Mouse (Mus musculus) kidney, postnatal 0 days (tissue): Measurements from ENCODE around the gene Arl10. TPM values are rescaled to one million over a fixed set of nuclear protein-coding genes. Genes with fewer than 3 reads are reported as not detected.
A peak's percentile ranks its signal among the peaks of the same experiment; 100 is the strongest.

Experiments used
- ATAC-seq: fragments of 200-750 bp; cut with Nextera tagmentation; replicated peaks from 2 replicates; pipeline ENCODE4 v1.8.0; 2017; ENCODE audit warnings: low read depth, moderate number of reproducible peaks, moderate TSS enrichment, moderate library complexity; ENCODE audit not compliant: low FRiP score
- DNase-seq: peaks from one replicate; pipeline ENCODE4 v3.0.0-alpha.2; 2016; ENCODE audit warnings: low spot score
- H3K27ac ChIP-seq: fragments of 300-500 bp; sonication (generic); 2 replicates; pipeline ENCODE4 v1.5.1; 2014; ENCODE audit warnings: mild to moderate bottlenecking
- H3K27me3 ChIP-seq: fragments of 300-500 bp; sonication (generic); 2 replicates; pipeline ENCODE4 v1.6.1; 2014; ENCODE audit warnings: low read length, mixed read lengths; ENCODE audit not compliant: insufficient read depth
- H3K36me3 ChIP-seq: fragments of 300-500 bp; sonication (generic); 2 replicates; pipeline ENCODE4 v1.6.1; 2014; ENCODE audit warnings: low read length, mixed read lengths; ENCODE audit not compliant: insufficient read depth
- H3K4me1 ChIP-seq: fragments of 300-500 bp; sonication (generic); replicated peaks from 2 replicates; pipeline ENCODE4 v1.6.1; 2014; ENCODE audit warnings: antibody characterized with exemption, low read length, mixed read lengths; ENCODE audit not compliant: insufficient read depth
- H3K4me2 ChIP-seq: fragments of 300-500 bp; sonication (generic); 2 replicates; pipeline ENCODE4 v1.6.1; 2014; ENCODE audit warnings: mild to moderate bottlenecking, low read length, moderate library complexity, mixed read lengths
- H3K4me3 ChIP-seq: fragments of 300-500 bp; sonication (generic); replicated peaks from 2 replicates; pipeline ENCODE4 v1.5.1; 2014; ENCODE audit warnings: low read depth, low read length
- H3K9ac ChIP-seq: fragments of 300-500 bp; sonication (generic); 2 replicates; pipeline ENCODE4 v1.6.1; 2014; ENCODE audit warnings: low read depth, low read length
- H3K9me3 ChIP-seq: fragments of 300-500 bp; sonication (generic); replicated peaks from 2 replicates; pipeline ENCODE4 v1.6.1; 2016; ENCODE audit warnings: low read length, inconsistent platforms, mixed read lengths
- CTCF ChIP-seq: IDR thresholded peaks from 2 replicates; pipeline ENCODE4 v1.5.1; 2016; ENCODE audit warnings: antibody characterized with exemption, low read depth, mild to moderate bottlenecking, moderate library complexity
- WGBS: fragments of 180-500 bp; shearing (Covaris S2); extraction: QIAGEN DNeasy Blood & Tissue Kit; methylation state at CpG from one replicate; pipeline ENCODE4 v1.1.7; 2014; 5-methylcytosine and 5-hydroxymethylcytosine counted together
- polyA plus RNA-seq: library from polyadenylated mRNA; unstranded; fragments of >200 nt; fragmentation: Nextera tagmentation; extraction: Ambion mirVana; gene quantifications from 2 replicates; pipeline ENCODE4 v1.2.1, GENCODE M21; 2015

The Arl10 gene
- polyA plus RNA-seq, 1 experiment from 2014 or later: 23.1 TPM

DNA sequence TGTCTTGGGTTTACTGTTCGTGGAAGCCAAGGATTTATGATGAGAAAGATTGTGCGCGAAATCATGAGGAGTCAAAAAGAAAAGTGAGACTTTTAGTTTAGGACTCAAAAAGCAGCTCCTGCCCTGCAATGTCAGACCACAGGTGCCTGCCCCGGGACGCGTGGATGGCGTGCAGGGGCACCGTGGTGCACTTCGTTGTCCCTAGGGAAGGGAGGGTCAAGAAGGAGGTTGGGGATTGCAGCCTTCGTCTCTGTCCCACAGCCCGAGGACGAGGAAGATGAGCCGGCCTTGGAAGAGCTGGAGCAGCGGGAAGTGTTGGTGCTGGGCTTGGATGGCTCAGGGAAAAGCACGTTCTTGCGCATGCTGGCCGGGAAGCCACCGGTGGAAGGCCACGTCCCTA is 674 bp downstream of the Arl10 start:
- H3K4me1 ChIP-seq: peaks cover 12% of the 10 kb centered on the region; the same call in 1 of the 2 replicates
- H3K9me3 ChIP-seq: no peaks in the 10 kb centered on the region
- DNase-seq: no peak
- H3K4me3 ChIP-seq: peak overlapping the region; percentile 97
- peak overlapping the region; percentile 82 for H3K27ac ChIP-seq
- peaks cover 24% of the 10 kb centered on the region for H3K36me3 ChIP-seq
- no peaks in the 10 kb centered on the region for H3K27me3 ChIP-seq
- no peak for TF ChIP-seq CTCF
- H3K9ac ChIP-seq: peak overlapping the region; percentile 91
- WGBS: under 1% methylated on average over 19 of the region's 19 CpGs
- H3K4me2 ChIP-seq: peak overlapping the region; percentile 93
- peak; percentile 18; the same call in 1 of the 2 replicates for ATAC-seq

DNA sequence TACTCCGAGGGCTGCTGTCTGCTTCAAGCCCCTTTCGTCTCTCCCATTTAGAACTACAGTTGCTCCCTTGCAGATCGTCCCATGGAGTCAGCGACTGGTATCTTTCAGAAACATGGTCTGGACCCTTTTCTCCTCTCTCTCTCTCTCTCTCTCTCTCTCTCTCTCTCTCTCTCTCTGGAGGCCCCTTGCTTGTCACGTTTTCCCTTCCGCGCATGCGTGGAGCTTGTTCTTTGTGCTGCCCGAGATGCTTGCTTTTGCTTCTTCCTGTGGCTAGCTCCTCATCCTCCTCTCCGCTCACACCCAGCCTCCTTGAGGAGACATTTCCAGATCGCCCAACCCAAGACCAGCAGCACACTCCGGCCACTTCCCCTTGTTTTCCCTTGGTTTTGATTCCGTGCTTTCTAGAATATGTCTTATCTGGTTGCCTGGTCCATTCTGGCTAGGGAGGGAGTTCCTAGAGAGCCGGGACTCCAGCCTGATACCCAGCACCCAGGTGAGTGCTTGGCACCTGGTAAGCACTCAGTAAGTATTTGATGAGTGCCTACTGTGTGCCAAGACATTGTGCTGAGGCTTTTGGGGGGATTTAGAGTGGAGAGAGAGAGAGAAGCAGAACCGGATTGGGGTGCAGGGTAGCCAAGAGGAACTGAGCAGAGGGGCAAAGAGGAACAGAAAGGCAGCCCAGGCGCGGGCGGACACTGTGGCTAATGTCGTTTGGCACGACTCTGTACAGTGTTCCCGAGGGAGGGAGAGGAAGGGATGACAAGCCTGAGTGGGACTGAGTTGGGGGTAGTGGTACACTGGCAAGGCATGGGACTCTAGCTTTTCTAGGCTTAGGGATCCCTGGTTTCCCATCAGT is 3.1 kb downstream of the Arl10 start:
- Histone ChIP-seq H3K4me3 (no peak overlapping the region), H3K4me2 (no peak overlapping the region), H3K27ac (no peak overlapping the region), H3K4me1 (peaks cover 12% of the 10 kb centered on the region; the same call in 1 of the 2 replicates), H3K9me3 (no peaks in the 10 kb centered on the region), H3K36me3 (peaks cover 43% of the 10 kb centered on the region), H3K27me3 (no peaks in the 10 kb centered on the region), H3K9ac (no peak overlapping the region)
- ATAC-seq (no peak), DNase-seq (no peak)
- WGBS: 87% methylated on average over 21 of the region's 21 CpGs
- no peak for TF ChIP-seq CTCF

DNA sequence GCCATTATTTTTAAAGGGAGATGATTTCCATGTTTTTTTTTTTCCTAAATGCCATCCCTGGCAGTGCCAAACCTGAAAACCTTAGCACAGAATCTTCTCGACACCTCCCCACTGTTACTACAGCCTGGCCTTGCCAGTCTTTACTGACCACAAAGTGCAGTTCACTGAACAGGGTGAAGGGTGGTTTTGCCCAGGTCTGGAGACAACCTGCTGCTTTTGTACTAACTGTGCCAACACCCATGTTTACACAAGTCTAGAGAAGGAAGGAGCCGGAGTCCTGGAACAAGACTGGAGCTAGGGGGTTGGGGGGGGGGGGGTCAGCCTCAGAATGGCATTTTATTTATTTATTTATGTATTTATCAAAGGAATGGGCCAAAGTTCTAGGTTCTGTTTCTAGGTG is 6.6 kb downstream of the Arl10 start:
- Histone ChIP-seq H3K4me1 (0 out of 2 replicates have a peak, but pooled peaks cover 3% of the 10 kb centered on the region), H3K4me3 (no peak overlapping the region), H3K27ac (no peak overlapping the region), H3K9me3 (no peaks in the 10 kb centered on the region), H3K9ac (no peak overlapping the region), H3K27me3 (no peaks in the 10 kb centered on the region), H3K36me3 (peaks cover 63% of the 10 kb centered on the region), H3K4me2 (no peak overlapping the region)
- ATAC-seq (no peak), DNase-seq (no peak)
- no peak for TF ChIP-seq CTCF
- WGBS: 76% methylated on average over 2 of the region's 2 CpGs

DNA sequence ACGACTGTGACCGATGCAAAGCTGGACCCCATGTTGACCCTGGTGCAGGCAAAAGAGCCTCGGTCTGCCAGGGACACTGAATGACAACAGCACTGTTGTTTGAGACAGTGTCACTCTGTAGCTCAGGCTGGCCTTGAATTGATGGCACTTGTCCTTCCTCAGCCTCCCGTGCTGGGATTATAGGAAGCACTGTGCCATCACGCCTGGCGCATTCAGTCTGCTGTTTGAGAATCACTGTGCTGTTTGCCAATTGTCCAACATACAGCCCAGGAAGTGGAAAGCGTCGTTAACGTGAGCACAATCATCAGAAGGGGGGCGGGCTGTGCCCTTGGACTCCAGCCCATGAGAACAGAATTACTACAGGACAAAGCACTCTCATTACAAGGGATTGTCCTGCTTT is 7.3 kb downstream of the Arl10 start:
- 76% methylated on average over 10 of the region's 10 CpGs for WGBS
- peaks cover 64% of the 10 kb centered on the region for H3K36me3 ChIP-seq
- no peak overlapping the region for H3K4me2 ChIP-seq
- no peak for TF ChIP-seq CTCF
- H3K4me3 ChIP-seq: no peak overlapping the region
- no peak overlapping the region for H3K27ac ChIP-seq
- DNase-seq: no peak
- no peaks in the 10 kb centered on the region for H3K27me3 ChIP-seq
- no peak overlapping the region for H3K9ac ChIP-seq
- H3K4me1 ChIP-seq: no peaks in the 10 kb centered on the region
- H3K9me3 ChIP-seq: no peaks in the 10 kb centered on the region
- no peak for ATAC-seq

DNA sequence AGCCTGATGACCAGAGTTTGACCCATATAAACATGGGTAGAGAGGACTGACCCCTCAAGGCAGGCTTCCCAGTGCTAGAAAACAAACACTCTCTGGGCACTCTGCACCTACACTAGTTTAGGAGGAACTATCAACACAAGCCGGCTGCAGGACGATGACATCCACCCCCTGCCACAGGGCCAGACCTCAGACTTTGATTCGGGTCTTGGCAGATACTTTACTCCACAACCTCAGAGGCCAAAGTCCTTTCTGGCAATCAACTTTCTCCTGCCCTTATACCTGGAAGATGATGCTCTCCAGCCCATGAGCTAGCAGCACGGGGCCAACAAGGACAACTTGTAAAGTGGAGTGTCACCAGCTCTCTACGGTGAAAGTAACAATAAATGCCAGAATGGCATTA is 8.0 kb downstream of the Arl10 start:
- H3K27me3 ChIP-seq: no peaks in the 10 kb centered on the region
- no peaks in the 10 kb centered on the region for H3K4me1 ChIP-seq
- no peak for ATAC-seq
- H3K27ac ChIP-seq: no peak overlapping the region
- WGBS: 86% methylated on average over 5 of the region's 5 CpGs
- no peak overlapping the region for H3K4me3 ChIP-seq
- DNase-seq: no peak
- H3K9me3 ChIP-seq: no peaks in the 10 kb centered on the region
- no peak for TF ChIP-seq CTCF
- no peak overlapping the region for H3K9ac ChIP-seq
- no peak overlapping the region for H3K4me2 ChIP-seq
- peaks cover 63% of the 10 kb centered on the region for H3K36me3 ChIP-seq

DNA sequence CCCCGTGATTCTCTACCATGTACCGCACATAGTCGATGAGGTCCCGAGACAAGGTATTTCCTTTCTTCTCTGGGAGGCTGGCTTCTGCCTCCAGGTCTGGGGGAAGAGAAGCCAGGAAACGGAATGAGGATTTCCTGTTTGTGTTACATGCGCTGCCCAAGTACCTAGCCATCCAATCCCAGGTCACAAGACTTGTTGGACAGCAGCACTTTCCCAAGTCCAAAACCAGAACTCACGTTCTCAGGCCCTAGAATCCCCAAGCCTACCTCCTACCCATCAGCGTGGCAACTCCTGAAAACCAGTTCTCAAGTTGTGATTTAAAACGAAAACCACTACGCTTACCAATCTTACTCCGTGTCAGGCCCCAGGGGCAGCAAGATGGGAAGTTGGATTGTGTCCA is 11.0 kb downstream of the Arl10 start:
- H3K36me3 ChIP-seq: peaks cover 38% of the 10 kb centered on the region; the same call in 1 of the 2 replicates
- no peak for DNase-seq

More for the DNA sequence above, 11.0 kb downstream of the Arl10 start:
- 82% methylated on average over 11 of the region's 11 CpGs for WGBS
- TF ChIP-seq CTCF: no peak
- Histone ChIP-seq H3K27ac (no peak overlapping the region), H3K9me3 (no peaks in the 10 kb centered on the region), H3K9ac (no peak overlapping the region), H3K4me2 (no peak overlapping the region), H3K27me3 (no peaks in the 10 kb centered on the region), H3K4me3 (no peak overlapping the region), H3K4me1 (no peaks in the 10 kb centered on the region)
- ATAC-seq: no peak
